Comparison of ENCODE assay signal across 7 mouse cellular contexts in the genomic region with DNA sequence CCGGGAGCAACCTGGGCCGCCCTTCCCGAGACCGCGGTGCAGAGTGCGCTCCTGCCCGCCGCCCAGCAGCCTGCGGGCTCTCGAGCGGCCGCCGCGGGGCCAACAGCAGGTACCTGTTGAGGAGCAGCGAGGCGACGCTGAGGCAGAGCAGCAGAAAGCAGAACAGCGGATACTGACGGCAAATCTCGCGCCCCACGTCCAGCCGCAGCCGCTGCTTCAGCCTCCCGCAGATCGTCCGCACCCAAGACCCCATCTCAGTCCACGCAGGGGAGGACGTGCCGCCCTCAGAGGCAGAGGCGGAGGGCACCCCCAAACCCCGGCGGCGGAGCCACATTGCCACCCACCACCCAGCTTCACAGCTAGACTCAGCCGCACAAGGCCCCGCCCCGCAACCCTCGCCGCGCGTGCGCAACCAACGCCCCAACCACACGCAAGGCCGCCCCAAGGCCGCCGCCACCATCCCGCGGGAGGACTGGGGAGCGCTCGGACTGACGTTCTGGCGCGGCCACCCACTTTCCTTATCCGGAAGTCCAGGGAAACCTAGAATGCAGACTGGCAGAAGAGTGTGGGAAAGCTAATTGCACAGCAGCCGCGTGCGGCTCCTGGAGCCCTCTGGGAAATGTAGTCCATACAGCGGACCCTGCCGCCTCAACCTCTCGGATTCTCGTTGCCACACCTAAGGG. TPM values are rescaled to one million over a fixed set of nuclear protein-coding genes. Genes with fewer than 3 reads are reported as not detected.
DNase-seq lines count a peak whose midpoint lies in the region; ATAC-seq lines count a peak whose summit lies in the region.

Gene Snx14, minus strand, starts transcription at position 404 of the 683 bp plus-strand sequence.

- no peaks in the 10 kb centered on the region for H3K36me3 ChIP-seq in embryonic facial prominence, embryonic 12.5 days
- H3K36me3 ChIP-seq in limb, embryonic 11.5 days (ENCODE audit: control insufficient read depth, insufficient read depth, low read length), result no peaks in the 10 kb centered on the region
- no peaks in the 10 kb centered on the region for H3K36me3 ChIP-seq in midbrain, embryonic 14.5 days (ENCODE audit: control insufficient read depth, insufficient read depth, low read length)

- ATAC-seq in embryonic facial prominence, embryonic 12.5 days (ENCODE audit: insufficient number of reproducible peaks, insufficient read depth, low FRiP score, low TSS enrichment), result peak; percentile 96
- peak; percentile 96 for ATAC-seq in limb, embryonic 11.5 days (ENCODE audit: insufficient number of reproducible peaks, low FRiP score, low TSS enrichment, low read depth)
- ATAC-seq in midbrain, embryonic 14.5 days (ENCODE audit: low FRiP score, low TSS enrichment), result peak; percentile 98

- H3K9ac ChIP-seq in embryonic facial prominence, embryonic 12.5 days, result peak within 1 kb of the TSS; percentile 70
- H3K9ac ChIP-seq in limb, embryonic 11.5 days (ENCODE audit: low read length), result peak within 1 kb of the TSS; percentile 74
- peak within 1 kb of the TSS; percentile 76 for H3K9ac ChIP-seq in midbrain, embryonic 14.5 days (replicated peaks; ENCODE audit: low read length)

- peak within 1 kb of the TSS; percentile 88 for H3K4me2 ChIP-seq in embryonic facial prominence, embryonic 12.5 days (replicated peaks)
- peak within 1 kb of the TSS; percentile 89 for H3K4me2 ChIP-seq in limb, embryonic 11.5 days (ENCODE audit: low read depth, severe bottlenecking)
- H3K4me2 ChIP-seq in midbrain, embryonic 14.5 days (ENCODE audit: low read length), result peak within 1 kb of the TSS; percentile 82

- H3K9me3 ChIP-seq in embryonic facial prominence, embryonic 12.5 days, result no peaks in the 10 kb centered on the region; the same call in 1 of the 2 replicates
- no peaks in the 10 kb centered on the region for H3K9me3 ChIP-seq in limb, embryonic 11.5 days (ENCODE audit: control insufficient read depth, low read length)
- H3K9me3 ChIP-seq in midbrain, embryonic 14.5 days (ENCODE audit: control insufficient read depth, low read length), result no peaks in the 10 kb centered on the region

- H3K4me1 ChIP-seq in embryonic facial prominence, embryonic 12.5 days, result peaks cover 6% of the 10 kb centered on the region; the same call in 1 of the 2 replicates
- H3K4me1 ChIP-seq in limb, embryonic 11.5 days (ENCODE audit: control insufficient read depth, insufficient read depth, low read length), result no peaks in the 10 kb centered on the region
- peaks cover 6% of the 10 kb centered on the region for H3K4me1 ChIP-seq in midbrain, embryonic 14.5 days (ENCODE audit: control insufficient read depth, insufficient read depth, low read length)

- peak; percentile 99 for DNase-seq in adrenal gland, postnatal 25 days
- DNase-seq in heart, adult 11 months, result peak; percentile 100
- peak; percentile 97 for DNase-seq in kidney, adult 18-20 months
- DNase-seq in limb, embryonic 11.5 days (ENCODE audit: low spot score), result peak; percentile 96
- DNase-seq in midbrain, embryonic 14.5 days, result peak; percentile 97
- peak; percentile 84 to 95 for DNase-seq in spleen, adult 18-20 months

- WGBS in embryonic facial prominence, embryonic 12.5 days, result under 1% methylated on average over 62 of the region's 62 CpGs
- WGBS in limb, embryonic 11.5 days, result under 1% methylated on average over 57 of the region's 62 CpGs
- WGBS in midbrain, embryonic 14.5 days, result under 1% methylated on average over 62 of the region's 62 CpGs

- H3K4me3 ChIP-seq in embryonic facial prominence, embryonic 12.5 days, result peak within 1 kb of the TSS; percentile 75
- H3K4me3 ChIP-seq in limb, embryonic 11.5 days (ENCODE audit: low read depth, low read length), result peak within 1 kb of the TSS; percentile 64
- H3K4me3 ChIP-seq in midbrain, embryonic 14.5 days (replicated peaks; ENCODE audit: low read depth, low read length), result peak within 1 kb of the TSS; percentile 73

- H3K27me3 ChIP-seq in embryonic facial prominence, embryonic 12.5 days, result no peaks in the 10 kb centered on the region
- H3K27me3 ChIP-seq in limb, embryonic 11.5 days (ENCODE audit: control insufficient read depth, insufficient read depth, low read length), result no peaks in the 10 kb centered on the region
- H3K27me3 ChIP-seq in midbrain, embryonic 14.5 days (ENCODE audit: control insufficient read depth, insufficient read depth, low read length), result no peaks in the 10 kb centered on the region

- H3K27ac ChIP-seq in embryonic facial prominence, embryonic 12.5 days, result peak within 1 kb of the TSS; percentile 80
- peak within 1 kb of the TSS; percentile 53 for H3K27ac ChIP-seq in limb, embryonic 11.5 days (replicated peaks; ENCODE audit: low read depth, low read length)
- peak within 1 kb of the TSS; percentile 91 for H3K27ac ChIP-seq in midbrain, embryonic 14.5 days (replicated peaks; ENCODE audit: low read depth, low read length)

RNA-seq across cellular contexts. Expression of gene Snx14, which starts in this region (rescaled TPM):
- 50.8 and 66.7 TPM in 2 replicates for total RNA-seq in adrenal gland, postnatal 25 days (2021)
- polyA plus RNA-seq in embryonic facial prominence, embryonic 12.5 days (2016; fragmentation: Nextera tagmentation; extraction: Ambion mirVana), result 20.2 and 24.3 TPM in 2 replicates
- 19.8 and 21.5 TPM in 2 replicates for polyA plus RNA-seq in limb, embryonic 11.5 days (2014; fragmentation: Nextera tagmentation; extraction: Ambion mirVana)
- polyA plus RNA-seq in midbrain, embryonic 14.5 days (2014; fragmentation: Nextera tagmentation; extraction: Ambion mirVana), result 24.2 and 31.8 TPM in 2 replicates

Comparison
In these comparisons a context has a peak if more than half of its experiments do, and no peak if none do; other contexts are left out.
1. Peak in every context shown above with its lines: DNase-seq, ATAC-seq, H3K4me3 ChIP-seq and H3K27ac ChIP-seq.